Mouse (Mus musculus) myocyte (in vitro differentiated cells): ENCODE results near the gene Wdr59.

Experiments
- E2F4 ChIP-seq: IDR thresholded peaks from one replicate; pipeline ENCODE4 v1.6.1; 2011; ENCODE audit warnings: mild to moderate bottlenecking, control low read depth, moderate library complexity; ENCODE audit not compliant: insufficient read depth
- MYOD1 ChIP-seq, 3 experiments: IDR thresholded peaks; one replicate each; pipeline ENCODE4 v1.6.1; 2011; ENCODE audit warnings: control low read depth in 2 of 3, low read depth in 2 of 3, mild to moderate bottlenecking in 2 of 3, moderate library complexity in 1 of 3; ENCODE audit not compliant: insufficient read length in 2 of 3, control insufficient read depth in 1 of 3
- TCF12 ChIP-seq: IDR thresholded peaks from one replicate; pipeline ENCODE4 v1.6.1; 2011; ENCODE audit warnings: mild to moderate bottlenecking, control low read depth; ENCODE audit not compliant: poor library complexity, insufficient read depth, severe bottlenecking

DNA sequence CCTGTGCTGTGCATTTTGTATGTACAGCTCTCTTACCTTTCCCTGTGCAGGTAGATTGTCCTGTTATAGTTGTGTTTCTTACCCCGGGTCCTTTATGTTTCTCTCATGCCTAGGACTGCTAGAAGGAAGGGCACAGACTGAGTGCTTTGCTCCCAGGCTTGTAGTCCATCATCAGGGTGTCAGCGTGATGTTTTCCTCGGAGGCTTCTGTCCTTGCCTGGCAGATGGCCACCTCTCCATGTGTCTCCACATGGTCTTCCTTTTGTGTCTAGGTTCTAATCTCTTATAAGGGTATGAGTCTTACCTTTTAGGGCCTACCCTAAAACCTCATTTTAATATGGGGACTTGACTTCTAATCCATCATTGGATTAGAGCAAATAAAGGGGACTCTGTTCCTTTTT lies 45.7 kb upstream of the Wdr59 start:
- no peak for TF ChIP-seq TCF12
- no peak for TF ChIP-seq MYOD1 (IDR thresholded peaks at IDR 0.05; ENCODE audit: control insufficient read depth in 1 of 3, insufficient read length in 2 of 3, low read depth in 2 of 3)
- TF ChIP-seq E2F4: no peak
